Mouse (Mus musculus) heart, embryonic 16.5 days (tissue): ENCODE results near the gene Col28a1. TPM values are rescaled to one million over a fixed set of nuclear protein-coding genes. Genes with fewer than 3 reads are reported as not detected.

Experiments
- polyA plus RNA-seq: library from polyadenylated mRNA; unstranded; fragments of >200 nt; fragmentation: Nextera tagmentation; extraction: Ambion mirVana; gene quantifications from 2 replicates; pipeline ENCODE4 v1.2.1, GENCODE M21; 2015

Gene Col28a1
- polyA plus RNA-seq, 1 experiment from 2014 or later: 0.17 TPM

Other genes with a start within 250 kb of the Col28a1 start
- 15.2 and 16.0 TPM in 2 replicates for gene Mios, start 16.6 kb upstream of the Col28a1 start, polyA plus RNA-seq
- gene Rpa3, start 66.6 kb upstream of the Col28a1 start, polyA plus RNA-seq: 81.4 and 104 TPM in 2 replicates
- gene Umad1, start 66.7 kb upstream of the Col28a1 start, polyA plus RNA-seq: 21.7 and 24.5 TPM in 2 replicates
- gene Gm45062, start 66.8 kb upstream of the Col28a1 start, polyA plus RNA-seq: 6.6 and 9.1 TPM in 2 replicates